Mouse (Mus musculus): ENCODE results near the gene Taar8b.

- TF ChIP-seq CTCF (IDR thresholded peaks at IDR 0.05; ENCODE audit: extremely low read depth, insufficient read length, insufficient replicate concordance, low read depth, low read length) (no peak), POLR2A (IDR thresholded peaks at IDR 0.05; ENCODE audit: low read depth, low read length) (no peak)
Measured at GRCm38 (mm10) chr10:24108236-24108635, 16.1 kb upstream of the Taar8b start.
